Mouse (Mus musculus) heart, adult 2 months (tissue): ENCODE data around the gene Ndufa13.

ENCODE experiments used
- CTCF ChIP-seq: fragments of 200-600 bp; IDR thresholded peaks from 2 replicates; pipeline ENCODE4 v1.8.1; 2022; ENCODE audit warnings: antibody characterized with exemption, mild to moderate bottlenecking, moderate library complexity
- EP300 ChIP-seq: fragments of 200-500 bp; IDR thresholded peaks from 2 replicates; pipeline ENCODE4 v1.6.1; 2011; ENCODE audit warnings: low read depth, low read length, control low read depth; ENCODE audit not compliant: insufficient read depth
- POLR2A ChIP-seq: fragments of 200-500 bp; IDR thresholded peaks from 2 replicates; pipeline ENCODE4 v1.6.1; 2011; ENCODE audit warnings: mild to moderate bottlenecking, low read depth, low read length, control low read depth; ENCODE audit not compliant: insufficient read depth

GRCm38 (mm10) chr8:69939633-69940032 is 37.3 kb upstream of the Ndufa13 start:
- TF ChIP-seq EP300 (0 out of 2 replicates have a peak, but pooled peaks have one; percentile 13), POLR2A (no peak), CTCF (no peak)
